Mouse (Mus musculus) cerebellum, adult 2 months (tissue): ENCODE data around the gene Fcgrt. TPM values are rescaled to one million over a fixed set of nuclear protein-coding genes. Genes with fewer than 3 reads are reported as not detected.

Experiments
- DNase-seq, 2 experiments: peaks; one replicate each; pipeline ENCODE4 v3.0.0; 2021
- H3K27ac ChIP-seq: fragments of 200-500 bp; 2 replicates; pipeline ENCODE4 v1.5.1; 2012; ENCODE audit warnings: low read length, control low read depth, inconsistent platforms; ENCODE audit not compliant: insufficient read depth
- H3K27me3 ChIP-seq: fragments of 200-500 bp; 2 replicates; pipeline ENCODE4 v1.6.1; 2012; ENCODE audit warnings: inconsistent platforms, mild to moderate bottlenecking, low read length, moderate library complexity; ENCODE audit not compliant: control insufficient read depth, insufficient read depth
- H3K4me1 ChIP-seq: fragments of 200-500 bp; 2 replicates; pipeline ENCODE4 v1.6.1; 2011; ENCODE audit warnings: low read length; ENCODE audit not compliant: control insufficient read depth, insufficient read depth
- H3K4me3 ChIP-seq: fragments of 200-500 bp; replicated peaks from 2 replicates; pipeline ENCODE3; 2011; ENCODE audit warnings: mild to moderate bottlenecking, low read depth, low read length, control low read depth; ENCODE audit not compliant: insufficient read depth
- CTCF ChIP-seq: fragments of 200-500 bp; IDR thresholded peaks from 2 replicates; pipeline ENCODE4 v1.5.1; 2011; ENCODE audit warnings: low read depth, mild to moderate bottlenecking, control low read depth, low read length, moderate library complexity, borderline replicate concordance; ENCODE audit not compliant: insufficient read depth
- POLR2A ChIP-seq: fragments of 200-500 bp; IDR thresholded peaks from 2 replicates; pipeline ENCODE4 v1.6.1; 2011; ENCODE audit warnings: low read length, control low read depth, borderline replicate concordance; ENCODE audit not compliant: insufficient read depth
- WGBS: fragments of 180-500 bp; shearing (Covaris S2); methylation state at CpG from one replicate; pipeline ENCODE4 v1.1.7; 2018; 5-methylcytosine and 5-hydroxymethylcytosine counted together
- polyA plus RNA-seq: library from polyadenylated mRNA; depleted of rRNA; stranded (reverse); fragments of >200 nt; gene quantifications from 2 replicates; pipeline ENCODE4 v1.2.3, GENCODE M21; 2012

Fcgrt gene
- polyA plus RNA-seq, 1 experiment = 32.1 TPM

- no peak for DNase-seq
- WGBS = 41% methylated on average over 4 of the region's 4 CpGs
- H3K27me3 ChIP-seq = no peaks in the 10 kb centered on the region
- peaks cover 9% of the 10 kb centered on the region for H3K4me1 ChIP-seq
- no peak for TF ChIP-seq CTCF
- H3K4me3 ChIP-seq = no peak overlapping the region
- H3K27ac ChIP-seq = no peak overlapping the region
These were observed 28.2 kb downstream of the Fcgrt start for GRCm38 (mm10) chr7:45075405-45075804.

GRCm38 (mm10) chr7:45073949-45074348 is 29.7 kb downstream of the Fcgrt start:
- 88% methylated on average over 12 of the region's 12 CpGs for WGBS
- no peak for DNase-seq

GRCm38 (mm10) chr7:45073171-45073707 is 30.4 kb downstream of the Fcgrt start:
- H3K4me3 ChIP-seq = no peak overlapping the region
- TF ChIP-seq CTCF (no peak), POLR2A (no peak)
- WGBS = 71% methylated on average over 7 of the region's 7 CpGs
- no peaks in the 10 kb centered on the region for H3K27me3 ChIP-seq
- no peak overlapping the region for H3K27ac ChIP-seq
- H3K4me1 ChIP-seq = peaks cover 12% of the 10 kb centered on the region
- DNase-seq = no peak

More at GRCm38 (mm10) chr7:45073949-45074348, 29.7 kb downstream of the Fcgrt start:
- Histone ChIP-seq H3K27ac (no peak overlapping the region), H3K4me3 (no peak overlapping the region), H3K27me3 (no peaks in the 10 kb centered on the region), H3K4me1 (peaks cover 12% of the 10 kb centered on the region)
- TF ChIP-seq POLR2A = no peak
- TF ChIP-seq CTCF = no peak

- 73% methylated on average over 2 of the region's 2 CpGs for WGBS
- Histone ChIP-seq H3K27ac (no peak overlapping the region), H3K4me3 (no peak overlapping the region), H3K4me1 (peaks cover 12% of the 10 kb centered on the region), H3K27me3 (no peaks in the 10 kb centered on the region)
- no peak for DNase-seq
- TF ChIP-seq CTCF = peak; percentile 42; the same call in 1 of the 2 replicates
- TF ChIP-seq POLR2A = no peak
These were observed 31.4 kb downstream of the Fcgrt start for GRCm38 (mm10) chr7:45072230-45072629.

GRCm38 (mm10) chr7:45069671-45070070 is 34.0 kb downstream of the Fcgrt start:
- Histone ChIP-seq H3K27ac (no peak overlapping the region), H3K27me3 (no peaks in the 10 kb centered on the region), H3K4me3 (no peak overlapping the region), H3K4me1 (0 out of 2 replicates have a peak, but pooled peaks cover 3% of the 10 kb centered on the region)
- no peak for DNase-seq
- TF ChIP-seq CTCF = no peak
- no peak for TF ChIP-seq POLR2A
- 78% methylated on average over 2 of the region's 2 CpGs for WGBS

GRCm38 (mm10) chr7:45068000-45068318 is 35.7 kb downstream of the Fcgrt start:
- Histone ChIP-seq H3K27me3 (no peaks in the 10 kb centered on the region), H3K4me1 (0 out of 2 replicates have a peak, but pooled peaks cover 3% of the 10 kb centered on the region), H3K4me3 (no peak overlapping the region), H3K27ac (no peak overlapping the region)
- TF ChIP-seq POLR2A (no peak), CTCF (peak; percentile 73)
- DNase-seq = no peak
- WGBS = 21% methylated on average over 5 of the region's 5 CpGs

- H3K27me3 ChIP-seq = no peaks in the 10 kb centered on the region
- no peak for TF ChIP-seq POLR2A
- TF ChIP-seq CTCF = no peak
- 0 out of 2 replicates have a peak, but pooled peaks cover 3% of the 10 kb centered on the region for H3K4me1 ChIP-seq
- DNase-seq = no peak
- no peak overlapping the region for H3K4me3 ChIP-seq
- no peak overlapping the region for H3K27ac ChIP-seq
- 74% methylated on average over 4 of the region's 4 CpGs for WGBS
These were observed 36.3 kb downstream of the Fcgrt start for GRCm38 (mm10) chr7:45067190-45067999.
